ENCODE assay signal across 8 mouse cellular contexts in the genomic region with DNA sequence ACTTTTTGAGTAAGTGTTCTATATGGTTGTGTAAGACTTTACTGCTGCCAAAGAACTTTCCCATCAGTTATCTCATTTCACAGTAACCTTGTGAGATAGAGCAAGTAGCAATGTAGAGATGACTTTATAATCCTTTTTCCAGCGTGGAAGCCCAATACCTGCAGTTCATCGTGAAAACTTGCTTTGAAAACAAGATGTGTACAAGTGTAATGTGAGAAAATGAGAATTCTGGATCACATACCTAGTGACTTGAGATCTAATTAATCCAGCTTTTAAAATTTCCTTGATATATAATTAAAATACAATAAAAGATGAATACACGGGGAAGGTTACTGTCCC. TPM values are rescaled to one million over a fixed set of nuclear protein-coding genes. Genes with fewer than 3 reads are reported as not detected.
DNase-seq lines count a peak whose midpoint lies in the region; ATAC-seq and TF ChIP-seq lines count a peak whose summit lies in the region.

No protein-coding gene starts in this region.

- H3K79me2 ChIP-seq in C2C12 (ENCODE audit: control insufficient read depth, insufficient read depth), result peaks cover 67% of the 10 kb centered on the region

- TF ChIP-seq CTCF in C2C12 (IDR thresholded peaks at IDR 0.05; ENCODE audit: control insufficient read depth, insufficient read depth, insufficient read length), result no peak

- H3K4me3 ChIP-seq in heart, embryonic 10.5 days, result peak overlapping the region; percentile 88
- peak overlapping the region; percentile 83 for H3K4me3 ChIP-seq in C2C12 (ENCODE audit: insufficient read depth, poor library complexity, severe bottlenecking)
- peak overlapping the region; percentile 96 for H3K4me3 ChIP-seq in forebrain, embryonic 13.5 days
- peak overlapping the region; percentile 97 for H3K4me3 ChIP-seq in liver, embryonic 13.5 days (replicated peaks)

- H3K27me3 ChIP-seq in heart, embryonic 10.5 days (ENCODE audit: insufficient read depth, poor library complexity, severe bottlenecking), result no peaks in the 10 kb centered on the region
- no peaks in the 10 kb centered on the region for H3K27me3 ChIP-seq in C2C12 (ENCODE audit: control insufficient read depth, insufficient read depth, insufficient read length)
- no peaks in the 10 kb centered on the region for H3K27me3 ChIP-seq in forebrain, embryonic 13.5 days
- H3K27me3 ChIP-seq in liver, embryonic 13.5 days, result no peaks in the 10 kb centered on the region

- 62% methylated on average over 3 of the region's 3 CpGs for WGBS in heart, embryonic 10.5 days
- WGBS in forebrain, embryonic 13.5 days, result 74% methylated on average over 3 of the region's 3 CpGs
- WGBS in liver, embryonic 13.5 days (ENCODE audit: insufficient replicate concordance), result 52% methylated on average over 3 of the region's 3 CpGs

- H3K9ac ChIP-seq in forebrain, embryonic 13.5 days, result peak overlapping the region; percentile 90
- peak overlapping the region; percentile 98 for H3K9ac ChIP-seq in liver, embryonic 13.5 days

- no peak for DNase-seq in heart, embryonic 10.5 days (ENCODE audit: low spot score)
- DNase-seq in heart, adult 11 months, result no peak
- no peak for DNase-seq in liver, embryonic 13.5 days
- no peak for DNase-seq in urinary bladder, postnatal 14 days (ENCODE audit: low spot score)
- no peak for DNase-seq in cerebellum, adult 8-10 months

- peak overlapping the region; percentile 75 for H3K4me2 ChIP-seq in forebrain, embryonic 13.5 days
- peak overlapping the region; percentile 83 for H3K4me2 ChIP-seq in liver, embryonic 13.5 days

- H3K79me3 ChIP-seq in C2C12 (ENCODE audit: low read depth), result peaks cover 55% of the 10 kb centered on the region

- ATAC-seq in forebrain, embryonic 13.5 days, result no peak
- ATAC-seq in liver, embryonic 13.5 days (ENCODE audit: low read depth), result no peak
- ATAC-seq in megakaryocyte-erythroid progenitor cell, adult 5-6 weeks (replicated peaks; ENCODE audit: low FRiP score, low TSS enrichment, poor library complexity, severe bottlenecking), result no peak

- peaks cover 10% of the 10 kb centered on the region; the same call in 1 of the 2 replicates for H3K4me1 ChIP-seq in heart, embryonic 10.5 days
- H3K4me1 ChIP-seq in forebrain, embryonic 13.5 days, result peaks cover 21% of the 10 kb centered on the region
- peaks cover 42% of the 10 kb centered on the region for H3K4me1 ChIP-seq in liver, embryonic 13.5 days (replicated peaks)

- H3ac ChIP-seq in C2C12 (ENCODE audit: control insufficient read depth, insufficient read length, low read depth), result no peak overlapping the region

- no peak overlapping the region for H3K27ac ChIP-seq in heart, embryonic 10.5 days
- no peak overlapping the region for H3K27ac ChIP-seq in forebrain, embryonic 13.5 days
- H3K27ac ChIP-seq in liver, embryonic 13.5 days, result no peak overlapping the region

- H3K9me3 ChIP-seq in heart, embryonic 10.5 days, result no peaks in the 10 kb centered on the region
- H3K9me3 ChIP-seq in forebrain, embryonic 13.5 days (replicated peaks), result no peaks in the 10 kb centered on the region
- no peaks in the 10 kb centered on the region for H3K9me3 ChIP-seq in liver, embryonic 13.5 days (replicated peaks)

- no peaks in the 10 kb centered on the region for H3K36me3 ChIP-seq in heart, embryonic 10.5 days
- H3K36me3 ChIP-seq in C2C12 (ENCODE audit: control insufficient read depth, insufficient read depth), result no peaks in the 10 kb centered on the region
- no peaks in the 10 kb centered on the region for H3K36me3 ChIP-seq in forebrain, embryonic 13.5 days (ENCODE audit: poor library complexity, severe bottlenecking)
- H3K36me3 ChIP-seq in liver, embryonic 13.5 days, result no peaks in the 10 kb centered on the region

TF ChIP-seq in C2C12, 6 proteins besides CTCF, POLR2A, EP300 and RAD21:
- TF ChIP-seq MAX (IDR thresholded peaks at IDR 0.05) (no peak), CEBPB (IDR thresholded peaks at IDR 0.05; ENCODE audit: low read depth) (no peak), USF1 (IDR thresholded peaks at IDR 0.05; ENCODE audit: low read depth) (no peak), MYOD1 (IDR thresholded peaks at IDR 0.05; ENCODE audit: control insufficient read depth, insufficient read length, low read depth) (no peak), FOSL1 (IDR thresholded peaks at IDR 0.05; ENCODE audit: insufficient read depth, low read length, poor library complexity, severe bottlenecking) (no peak), MYOG (IDR thresholded peaks at IDR 0.05; ENCODE audit: control insufficient read depth, extremely low read depth, insufficient read length) (no peak)

RNA-seq across cellular contexts. Expression of gene Fnip1, which starts 1.7 kb away (rescaled TPM):
- polyA plus RNA-seq in heart, embryonic 10.5 days (2016; fragmentation: Nextera tagmentation; extraction: Ambion mirVana), result 7.4 and 8.1 TPM in 2 replicates
- polyA plus RNA-seq in C2C12 (2012; fragmentation: generic; extraction: Trizol), result 2.6 TPM
- polyA plus RNA-seq in forebrain, embryonic 13.5 days (2015; fragmentation: Nextera tagmentation; extraction: Ambion mirVana), result 10.9 TPM in 2 replicates
- polyA plus RNA-seq in liver, embryonic 13.5 days (2015; fragmentation: Nextera tagmentation; extraction: Ambion mirVana), result 3.2 and 4.6 TPM in 2 replicates
- total RNA-seq in megakaryocyte-erythroid progenitor cell, adult 5-6 weeks (2014; fragmentation: Nextera tagmentation), result 13.6 and 20.0 TPM in 2 replicates
- 18.2 and 25.4 TPM in 2 replicates for total RNA-seq in megakaryocyte-erythroid progenitor cell, adult 5-6 weeks (2017)
